Mouse (Mus musculus) c-Kit-positive CD71-positive TER-119-negative erythroid progenitor cells, embryonic 14.5 days (primary cell): ENCODE data around the gene Palld.

Experiments
- DNase-seq: peaks from one replicate; pipeline ENCODE4 v3.0.0-alpha.2; 2013; ENCODE audit warnings: low read depth

Palld gene

DNA sequence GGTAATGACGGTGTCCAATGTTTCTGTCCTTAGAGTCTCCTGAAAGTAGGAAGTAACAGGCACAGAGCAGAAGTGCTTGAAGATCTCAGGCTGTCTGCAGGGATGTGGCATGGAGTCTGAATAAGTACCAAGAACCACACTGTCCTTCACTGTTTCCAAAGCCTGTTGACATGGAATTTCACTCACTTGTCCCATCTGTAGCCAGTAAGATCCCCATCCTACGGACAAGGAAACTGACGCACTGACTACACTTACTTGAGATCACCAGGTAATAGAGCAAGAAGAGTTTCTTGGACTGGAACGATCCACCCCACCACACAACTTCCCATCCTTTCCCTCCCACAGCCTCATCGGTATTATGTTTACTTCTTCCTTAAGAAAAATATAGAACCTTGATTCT is 128.3 kb downstream of the Palld start:
- no peak for DNase-seq

DNA sequence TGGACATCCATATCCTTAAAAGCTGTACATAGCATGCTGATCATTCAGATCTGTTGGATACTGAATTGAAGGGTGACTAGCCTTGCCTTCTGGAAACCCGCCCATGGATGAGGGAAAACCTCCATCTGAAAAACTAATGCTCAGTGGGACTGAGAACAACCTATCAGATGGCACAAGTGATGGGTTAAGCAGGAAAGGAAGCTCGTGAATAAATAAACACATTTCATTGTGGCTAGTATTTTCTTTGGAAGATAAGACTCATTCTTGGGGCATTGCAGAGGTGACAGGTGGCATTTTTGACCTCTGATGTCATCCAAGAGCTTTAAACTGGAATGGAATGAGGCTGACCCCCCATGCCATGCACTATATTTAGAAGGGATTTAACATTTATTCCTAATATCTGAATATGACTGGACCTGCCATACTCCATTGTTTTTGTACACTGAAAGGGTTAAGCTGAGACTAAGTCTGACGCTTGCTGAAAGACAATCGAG is 128.8 kb downstream of the Palld start:
- no peak for DNase-seq

DNA sequence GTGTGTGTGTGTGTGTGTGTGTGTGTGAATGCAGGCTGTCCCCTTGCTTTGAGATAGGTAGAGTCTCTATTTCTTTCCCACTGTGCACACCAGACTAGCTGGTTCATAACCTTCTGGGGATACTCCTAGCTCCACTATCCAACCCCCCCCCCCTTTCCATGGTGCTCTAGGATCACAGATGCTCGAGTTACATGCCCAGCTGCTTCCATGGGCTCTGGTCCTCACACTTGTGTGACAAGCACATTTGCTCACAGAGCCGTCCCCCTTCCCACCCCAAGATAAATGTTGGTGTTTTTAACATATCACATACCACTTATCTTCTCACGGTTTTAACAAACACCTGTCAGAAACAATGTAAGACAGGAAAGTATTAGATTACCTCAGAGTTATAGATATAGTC is 131.2 kb downstream of the Palld start:
- DNase-seq: no peak

DNA sequence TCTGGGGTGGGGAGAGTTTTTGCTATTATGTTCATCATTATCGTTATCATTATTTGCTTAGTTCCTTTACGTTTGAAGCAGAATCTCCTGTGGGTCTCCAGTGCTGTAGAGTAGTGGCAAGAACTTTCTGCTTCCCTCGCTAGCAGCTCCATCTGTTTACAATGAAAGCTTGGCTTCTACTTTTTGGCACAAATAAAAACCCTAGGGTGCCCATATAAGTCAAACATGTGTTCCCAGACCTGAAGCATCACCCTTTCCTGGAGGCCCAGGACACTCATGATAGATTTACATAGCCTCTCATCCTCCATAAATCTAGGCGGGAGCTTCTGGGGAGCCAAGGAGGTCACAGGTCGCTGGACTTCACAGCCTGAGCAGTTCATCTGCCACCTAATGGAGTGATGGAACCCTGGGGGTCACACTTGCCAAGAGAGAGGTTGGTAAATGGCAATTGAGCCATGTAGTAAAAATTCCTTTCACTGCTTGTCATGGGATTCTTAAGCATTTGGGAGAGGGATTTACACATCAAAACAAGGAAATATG is 133.1 kb downstream of the Palld start:
- no peak for DNase-seq

DNA sequence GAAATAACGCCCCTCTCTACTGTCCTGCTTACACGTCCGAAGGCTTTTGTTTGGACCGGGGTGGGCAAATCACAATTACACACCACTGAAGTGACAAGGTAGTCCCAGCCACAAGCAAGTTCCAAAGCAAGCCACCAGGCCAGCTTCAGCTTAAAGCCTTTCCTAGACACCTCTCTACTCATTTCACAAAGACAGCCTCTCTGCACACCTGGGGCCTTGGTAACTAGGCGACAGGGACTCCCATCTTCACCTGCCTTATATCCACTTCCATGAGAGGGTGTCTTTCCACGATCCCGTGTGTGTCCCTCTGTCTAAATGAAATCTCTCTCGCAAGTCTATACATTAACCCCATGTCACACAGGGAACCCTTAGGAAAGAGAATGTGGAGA is 142.3 kb downstream of the Palld start:
- no peak for DNase-seq

DNA sequence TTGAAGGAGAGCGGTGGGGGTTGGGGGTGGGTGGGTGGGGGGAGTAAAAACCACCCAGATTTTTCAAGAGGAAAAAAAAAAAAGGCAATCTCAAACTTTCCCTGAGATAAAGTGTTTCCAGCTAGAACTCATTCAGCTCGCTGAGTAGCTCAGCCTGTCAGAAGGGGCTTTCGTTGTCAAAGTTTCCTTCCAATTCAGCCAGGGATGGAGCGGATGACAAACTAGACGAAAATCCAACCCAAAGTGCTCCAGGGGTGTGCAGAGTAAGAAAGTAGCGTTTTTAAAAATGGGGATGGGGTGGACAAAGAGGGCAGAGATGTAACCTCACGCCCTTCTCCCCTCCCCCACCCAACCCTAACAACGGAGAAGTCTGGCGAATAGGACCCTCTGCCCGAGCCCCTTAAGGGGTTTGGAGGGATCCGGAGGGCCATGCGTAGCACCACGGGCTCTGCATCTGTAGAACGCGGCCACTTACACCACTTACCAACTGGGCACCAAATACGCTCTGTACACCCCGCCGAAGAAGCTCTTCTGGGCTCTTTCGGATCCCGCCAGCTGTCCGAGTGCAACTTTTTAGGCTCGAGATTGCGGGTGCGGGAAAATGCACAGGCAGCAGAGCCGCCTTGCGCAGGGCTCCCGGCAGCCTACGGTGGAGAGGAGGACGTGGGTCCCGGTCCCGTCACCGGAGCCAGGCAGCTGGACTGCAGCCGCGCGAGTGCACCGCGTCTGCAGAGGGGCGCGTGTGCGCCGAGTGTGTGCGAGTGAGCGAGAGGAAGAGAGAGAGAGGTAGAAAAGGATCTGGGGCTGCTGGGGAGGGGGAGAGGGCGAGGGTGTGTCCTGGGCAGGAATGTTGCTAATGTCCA is 142.9 kb downstream of the Palld start:
- no peak for DNase-seq

DNA sequence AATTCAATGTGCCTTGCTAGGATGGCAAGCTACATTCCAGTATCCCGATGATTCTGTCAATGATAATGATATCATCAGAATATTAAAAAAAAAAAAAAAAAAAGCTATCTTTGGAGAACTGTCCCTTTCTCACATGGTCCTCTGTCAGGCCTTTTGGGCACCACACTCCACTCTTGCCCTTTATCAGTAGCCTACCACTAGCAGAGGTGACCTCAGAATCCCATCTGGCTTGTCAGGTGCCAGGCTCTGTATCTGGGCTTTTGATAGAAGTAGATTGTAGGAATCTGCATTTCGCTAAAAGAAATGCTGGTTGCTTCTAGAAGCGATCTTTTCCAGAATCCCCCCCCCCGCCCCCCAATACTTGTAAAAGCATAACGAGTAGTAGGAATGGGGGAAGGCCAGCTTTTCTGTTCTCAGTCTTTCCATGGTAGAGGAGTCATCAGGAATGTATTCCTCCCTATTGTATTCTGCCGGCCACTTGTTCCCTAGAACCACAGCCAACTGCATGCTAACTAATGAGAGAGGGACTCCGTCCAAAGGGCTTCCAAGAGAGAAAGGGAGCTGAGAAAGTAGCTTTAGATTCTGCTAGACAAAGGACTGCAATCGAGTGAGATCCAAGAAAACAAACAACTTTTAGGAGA is 143.7 kb downstream of the Palld start:
- no peak for DNase-seq

DNA sequence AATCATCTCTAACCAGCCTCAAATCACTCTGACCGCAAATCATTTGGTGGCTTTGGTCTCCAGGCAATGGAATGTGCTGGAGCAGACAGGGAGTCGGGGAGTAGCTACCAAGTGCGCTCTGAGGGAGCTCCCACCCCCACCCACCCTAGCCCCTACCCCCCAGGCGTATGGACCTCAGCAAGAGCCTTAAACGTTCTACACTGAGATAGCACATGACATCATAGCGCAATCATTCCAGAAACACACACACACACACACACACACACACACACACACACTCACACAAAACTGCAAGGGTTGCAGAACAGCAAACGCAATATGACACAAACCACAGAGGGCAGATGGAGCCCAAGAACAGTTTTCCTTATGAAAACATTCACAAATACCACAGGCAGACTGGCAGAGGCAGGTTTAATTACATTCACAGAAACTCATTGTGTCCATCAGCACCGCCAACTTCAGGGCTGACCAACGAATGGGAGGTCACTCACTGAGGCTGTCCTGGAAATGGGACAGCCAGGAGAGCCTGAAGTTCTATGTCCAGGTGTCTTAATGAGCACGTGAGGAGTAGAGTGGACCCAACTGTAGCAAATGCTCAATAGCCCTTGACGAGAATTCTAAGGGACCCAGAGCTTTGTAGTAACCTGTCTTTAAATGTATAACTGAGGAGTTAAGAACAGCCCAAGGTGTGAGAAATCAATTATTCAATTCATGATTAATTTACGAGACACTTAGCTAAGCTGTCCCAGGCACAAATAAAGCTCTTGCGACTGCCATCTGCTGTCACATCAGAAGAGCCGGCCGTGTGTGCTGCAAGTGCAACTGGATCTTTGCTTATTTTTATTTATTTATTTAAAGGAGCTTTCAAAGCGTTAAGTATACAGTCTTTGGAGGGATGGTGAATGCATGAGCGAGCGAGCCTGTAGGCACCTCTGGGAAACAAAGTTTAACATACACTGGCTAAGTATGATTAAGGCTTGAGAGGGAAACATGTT is 145.2 kb downstream of the Palld start:
- DNase-seq: no peak

DNA sequence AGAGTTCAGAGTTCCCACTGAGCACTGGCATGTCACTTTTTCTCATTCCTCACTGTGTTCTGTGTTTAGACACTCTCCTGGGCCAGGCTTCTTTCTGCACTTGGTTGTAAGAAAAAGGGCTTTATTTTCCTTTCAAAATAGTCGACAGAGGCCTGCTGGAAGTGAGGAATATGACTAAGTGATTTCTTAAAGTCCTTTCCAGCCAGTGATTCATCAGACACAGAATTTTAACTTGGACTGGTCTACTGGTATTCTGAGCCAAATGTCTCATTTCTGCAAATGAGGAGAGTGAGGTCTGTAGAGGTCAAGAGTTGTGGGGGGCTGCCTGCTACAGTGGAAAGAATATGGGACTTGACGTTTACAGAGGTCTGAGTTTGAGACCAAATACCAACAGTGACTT is 147.3 kb downstream of the Palld start:
- DNase-seq: no peak

DNA sequence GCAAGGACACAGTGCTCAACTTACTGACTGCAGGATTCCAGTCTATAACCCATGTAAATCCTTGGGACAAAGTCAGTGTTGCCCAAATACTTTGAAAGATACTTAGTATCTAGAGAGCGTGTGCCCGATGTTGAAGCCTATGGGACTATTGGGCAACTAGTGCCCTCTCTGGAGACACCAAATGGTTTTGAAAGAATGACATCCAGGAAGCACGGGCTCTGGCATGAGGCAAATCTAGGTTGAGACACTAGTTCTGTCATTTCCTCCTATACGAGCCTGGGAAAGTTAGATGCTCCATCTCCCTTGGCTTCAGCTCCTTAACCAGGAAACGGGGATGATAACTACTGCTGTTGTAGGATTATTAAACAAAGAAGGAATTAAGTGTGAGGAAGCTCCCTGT is 155.4 kb downstream of the Palld start:
- DNase-seq: no peak

DNA sequence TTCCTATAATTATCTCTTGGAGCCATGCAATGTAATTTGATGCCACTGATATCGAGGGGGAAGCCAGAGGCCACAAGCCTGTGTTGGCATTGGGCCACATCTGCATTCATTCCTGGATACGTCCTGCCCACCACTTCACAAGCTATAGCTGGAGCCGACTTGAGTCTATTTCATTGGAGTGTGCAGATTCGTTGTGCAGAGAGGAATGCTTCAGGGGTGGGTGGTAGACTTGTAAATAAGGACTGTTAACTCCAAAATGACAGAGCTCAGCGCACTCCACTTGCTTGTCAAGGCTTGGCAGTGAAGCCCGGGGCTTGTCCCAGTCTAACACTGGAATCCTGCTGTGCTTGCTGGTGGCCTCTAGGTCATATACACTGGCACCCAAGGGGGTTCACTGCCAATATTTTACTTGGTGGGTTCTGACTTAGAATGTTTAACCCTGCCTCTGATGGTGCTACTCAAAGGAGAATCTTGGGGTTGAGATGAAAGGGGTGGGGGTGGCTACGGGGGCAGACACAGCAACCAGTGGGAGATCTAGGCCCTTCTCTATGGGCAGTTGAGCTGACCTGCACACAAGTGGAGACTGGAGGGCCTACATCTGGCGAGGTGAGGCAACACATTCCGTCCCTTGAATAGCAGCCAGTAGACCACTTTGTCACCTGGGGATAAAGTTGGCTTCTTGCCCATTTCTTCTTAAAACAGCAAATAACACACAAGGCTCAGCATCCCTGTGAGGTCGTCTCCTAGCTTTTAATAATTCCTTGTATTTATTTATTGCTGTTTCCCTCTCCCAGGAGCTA is 157.1 kb downstream of the Palld start:
- no peak for DNase-seq

DNA sequence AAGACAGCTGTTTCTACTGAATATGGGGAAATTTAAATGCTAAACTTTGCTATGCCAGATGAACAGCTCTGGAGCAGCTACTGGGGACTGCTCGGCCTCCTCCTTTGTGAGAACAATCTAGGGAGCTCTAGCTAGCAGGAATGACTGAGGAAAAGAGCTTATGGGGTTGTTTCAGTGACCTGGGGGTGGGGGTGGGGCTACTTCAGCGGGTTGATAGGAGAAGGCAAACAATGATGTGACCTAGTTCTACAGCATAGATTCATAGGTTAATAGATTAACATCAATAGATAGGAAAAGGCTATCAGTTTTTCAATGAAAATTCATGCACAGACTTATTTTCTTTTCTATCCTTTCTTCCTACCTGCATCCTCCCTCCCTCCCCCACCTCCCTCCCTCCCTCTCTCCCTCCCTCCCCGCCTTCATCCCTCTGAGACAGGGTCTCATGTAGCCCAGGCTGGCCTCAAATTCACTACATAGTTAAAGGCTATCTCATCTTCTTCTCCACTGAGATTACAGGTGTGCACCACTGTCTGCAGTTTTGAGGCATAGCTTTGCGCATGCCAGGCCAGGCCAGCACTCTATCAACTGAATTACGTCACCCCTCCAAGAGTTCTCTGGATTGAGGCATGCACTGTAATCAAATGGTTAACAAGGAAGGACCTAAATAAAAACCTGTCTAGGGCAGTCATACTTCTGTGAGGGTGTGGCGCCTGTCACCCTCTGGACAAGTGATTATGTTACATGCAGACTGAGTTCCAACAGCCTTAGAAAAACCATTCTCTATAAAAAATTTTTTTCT is 158.5 kb downstream of the Palld start:
- DNase-seq: no peak

DNA sequence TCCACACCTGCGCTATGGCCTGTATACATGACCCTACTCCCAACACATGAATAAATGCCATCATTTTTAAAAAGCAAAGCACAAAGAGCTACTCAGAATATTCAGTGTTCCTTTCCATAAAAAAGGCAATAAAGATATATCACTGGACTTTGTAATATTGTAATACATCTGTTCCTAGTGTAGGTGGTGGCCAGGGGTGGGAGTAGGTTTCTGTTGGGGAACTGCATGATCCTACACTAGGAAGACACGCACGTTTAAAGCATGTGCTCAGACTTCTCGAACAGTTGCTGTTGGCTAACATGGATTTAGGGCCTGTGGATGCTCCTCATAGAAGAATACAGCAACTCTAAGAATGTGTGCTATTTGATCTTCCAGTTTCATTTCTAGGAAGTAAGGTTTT is 165.0 kb downstream of the Palld start:
- no peak for DNase-seq

DNA sequence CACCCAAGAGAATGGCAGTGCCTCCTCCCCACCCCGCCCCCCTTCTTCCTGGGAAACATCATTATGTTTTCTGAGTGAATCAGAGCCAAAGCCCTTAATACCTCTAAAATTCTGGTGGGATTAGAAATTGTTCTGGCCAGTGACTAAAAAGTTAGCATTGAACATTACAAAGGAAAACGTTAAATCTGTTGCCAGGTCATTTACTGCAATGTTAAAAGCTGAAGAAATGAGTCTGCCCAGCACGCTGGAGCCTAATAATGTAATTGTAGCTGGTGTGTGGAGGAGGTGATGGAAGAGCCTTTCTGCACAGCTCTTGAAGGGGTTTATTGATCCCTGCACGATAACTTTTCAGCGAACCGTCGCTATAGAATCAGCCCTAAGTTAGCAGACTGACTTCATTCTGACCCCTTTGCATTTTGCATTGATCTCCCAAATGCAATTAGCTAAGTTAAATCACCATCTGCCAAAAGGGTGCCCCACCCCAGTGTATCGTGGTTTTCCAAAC is 165.7 kb downstream of the Palld start:
- DNase-seq: no peak

DNA sequence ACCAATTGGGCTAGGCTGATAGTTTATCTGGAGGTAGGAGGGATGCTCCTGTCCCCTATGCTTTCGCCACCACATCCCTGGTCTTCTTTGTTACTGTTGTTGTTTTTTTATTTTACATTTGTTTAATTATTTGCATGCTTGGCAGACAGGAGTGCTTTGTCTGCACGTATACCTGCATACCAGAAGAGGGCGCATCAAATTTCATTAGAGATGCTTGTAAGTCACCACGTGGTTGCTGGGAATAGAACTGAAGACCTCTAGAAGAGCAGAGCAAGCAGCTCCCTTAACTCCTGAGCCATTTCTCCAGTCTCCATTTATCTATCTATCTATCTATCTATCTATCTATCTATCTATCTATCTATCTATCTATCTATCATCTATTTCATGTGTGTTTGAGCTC is 166.4 kb downstream of the Palld start:
- DNase-seq: no peak

DNA sequence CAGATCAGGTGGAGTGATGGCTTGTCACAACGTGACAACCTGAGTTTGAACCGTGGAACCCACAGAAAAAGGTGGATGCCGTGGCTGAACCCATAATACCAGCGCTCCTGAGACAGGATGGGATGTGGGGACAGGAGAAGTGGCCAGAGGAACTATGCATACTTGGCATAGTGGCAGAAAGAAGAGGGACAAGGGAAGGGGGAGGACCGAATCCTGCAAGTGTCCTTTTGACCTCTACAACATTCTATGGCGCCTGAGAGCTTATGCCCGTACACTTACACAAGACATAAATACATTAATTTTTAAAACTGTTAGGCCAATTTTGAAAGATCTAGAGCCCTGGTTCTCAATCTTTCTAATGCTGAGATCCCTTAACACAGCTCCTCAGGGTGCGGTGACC is 168.3 kb downstream of the Palld start:
- no peak for DNase-seq

DNA sequence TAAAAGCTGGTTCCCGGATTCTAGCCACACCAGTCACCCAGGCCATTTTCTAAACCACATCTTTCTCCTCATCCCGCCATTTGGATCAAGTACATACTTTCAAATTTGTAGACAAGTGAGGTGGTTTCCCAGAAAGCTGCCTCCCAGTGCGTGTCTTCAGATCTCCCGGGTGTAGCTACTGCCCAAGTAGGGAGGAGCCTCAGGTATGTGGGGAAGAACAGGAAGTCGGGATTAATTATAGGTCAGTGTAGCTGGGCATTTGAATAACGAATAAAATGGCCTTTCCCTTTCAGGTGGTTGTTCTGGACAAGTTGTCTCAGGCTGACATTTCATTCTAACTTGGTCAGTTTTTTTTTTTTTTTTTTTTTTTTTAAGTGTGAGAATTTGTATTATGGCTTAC is 170.3 kb downstream of the Palld start:
- DNase-seq: no peak

DNA sequence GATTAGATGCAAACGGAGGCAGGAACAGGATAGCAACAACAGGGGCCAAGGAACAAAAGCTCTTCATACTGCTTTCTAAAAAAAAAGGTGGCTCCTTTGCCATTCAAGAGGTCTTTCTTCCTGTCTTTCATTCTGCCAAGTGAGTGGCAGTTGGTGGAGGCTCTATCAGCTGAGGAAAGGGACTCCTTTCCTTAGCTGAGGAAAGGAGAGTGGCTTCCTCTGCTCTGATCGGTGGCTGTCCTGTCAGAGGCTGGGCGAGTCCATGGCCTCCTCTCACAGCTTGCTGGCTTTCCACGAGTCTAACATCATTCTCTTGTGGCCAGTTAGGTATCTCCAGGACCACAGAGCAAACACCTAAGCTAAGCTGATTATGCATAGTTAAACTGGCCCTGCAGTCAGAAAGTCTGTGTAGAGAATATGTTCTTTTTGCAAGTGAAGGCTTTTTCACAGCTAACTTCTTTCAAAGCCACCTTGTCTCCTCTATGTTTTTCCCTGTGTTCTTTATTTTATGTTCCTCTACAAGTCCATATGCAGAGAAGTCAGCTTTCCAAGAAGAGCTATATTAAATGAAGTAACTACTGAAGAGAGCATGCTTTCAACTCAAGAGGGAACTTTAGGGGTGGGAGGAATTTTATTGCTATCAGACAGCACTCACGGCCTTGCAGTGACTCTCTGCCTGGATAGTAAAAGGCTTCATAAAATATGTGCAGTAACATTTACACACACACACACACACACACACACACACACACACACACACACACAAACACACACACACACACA is 171.0 kb downstream of the Palld start:
- no peak for DNase-seq

DNA sequence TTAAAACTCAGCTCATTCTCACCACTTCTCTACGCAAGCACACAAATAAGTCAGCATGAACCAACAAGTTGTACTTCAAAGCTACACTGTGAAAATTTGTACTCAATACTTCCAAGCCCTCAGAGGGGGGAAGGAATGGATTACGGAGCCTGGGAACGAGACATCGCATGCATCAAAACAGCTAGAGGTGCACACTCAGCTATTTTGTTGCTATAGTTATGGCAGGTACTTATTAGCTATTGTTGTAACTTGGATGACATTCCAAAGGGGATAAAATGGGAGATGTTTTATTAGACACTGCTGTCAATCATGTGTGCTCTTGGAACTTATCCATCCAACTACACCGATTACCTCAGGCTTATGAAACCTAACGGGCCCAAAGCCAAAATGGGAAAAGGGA is 171.8 kb downstream of the Palld start:
- no peak for DNase-seq
